Mouse (Mus musculus) midbrain, embryonic 11.5 days (tissue): ENCODE results near the gene Golga5. TPM values are rescaled to one million over a fixed set of nuclear protein-coding genes. Genes with fewer than 3 reads are reported as not detected.
"Not testable (repeated sequence)": the region's sequence is repeated elsewhere in the genome, so short reads cannot be mapped to it uniquely, and the experiment has no call there.

Experiments
- ATAC-seq: fragments of 200-750 bp; cut with Nextera tagmentation; 2 replicates; pipeline ENCODE4 v1.8.0; 2017; ENCODE audit warnings: moderate TSS enrichment, moderate library complexity; ENCODE audit not compliant: low FRiP score
- DNase-seq: peaks from one replicate; pipeline ENCODE4 v3.0.0; 2015; ENCODE audit warnings: low spot score; ENCODE audit errors: missing footprints
- H3K27ac ChIP-seq: fragments of 300-500 bp; sonication (generic); 2 replicates; pipeline ENCODE4 v1.5.1; 2014; ENCODE audit warnings: low read depth, low read length
- H3K27me3 ChIP-seq: fragments of 300-500 bp; sonication (generic); 2 replicates; pipeline ENCODE4 v1.6.1; 2014; ENCODE audit warnings: mild to moderate bottlenecking, low read length, moderate library complexity, mixed read lengths; ENCODE audit not compliant: control insufficient read depth, insufficient read depth
- H3K36me3 ChIP-seq: fragments of 300-500 bp; sonication (generic); 2 replicates; pipeline ENCODE4 v1.6.1; 2014; ENCODE audit warnings: mild to moderate bottlenecking, low read length, moderate library complexity, mixed read lengths; ENCODE audit not compliant: control insufficient read depth, insufficient read depth
- H3K4me1 ChIP-seq: fragments of 300-500 bp; sonication (generic); 2 replicates; pipeline ENCODE4 v1.6.1; 2014; ENCODE audit warnings: low read length; ENCODE audit not compliant: control insufficient read depth, insufficient read depth
- H3K4me2 ChIP-seq: fragments of 300-500 bp; sonication (generic); 2 replicates; pipeline ENCODE4 v1.6.1; 2014; ENCODE audit warnings: mild to moderate bottlenecking, moderate library complexity
- H3K4me3 ChIP-seq: fragments of 300-500 bp; sonication (generic); 2 replicates; pipeline ENCODE4 v1.5.1; 2014; ENCODE audit warnings: low read depth, low read length
- H3K9ac ChIP-seq: fragments of 300-500 bp; sonication (generic); 2 replicates; pipeline ENCODE4 v1.6.1; 2014; ENCODE audit warnings: low read length
- H3K9me3 ChIP-seq: fragments of 300-500 bp; sonication (generic); 2 replicates; pipeline ENCODE4 v1.6.1; 2016; ENCODE audit warnings: low read length; ENCODE audit not compliant: control insufficient read depth
- WGBS: fragments of 180-500 bp; shearing (Covaris S2); extraction: QIAGEN DNeasy Blood & Tissue Kit; methylation state at CpG from one replicate; pipeline ENCODE4 v1.1.7; 2014; 5-methylcytosine and 5-hydroxymethylcytosine counted together
- polyA plus RNA-seq: library from polyadenylated mRNA; unstranded; fragments of >200 nt; fragmentation: Nextera tagmentation; extraction: Ambion mirVana; gene quantifications from 2 replicates; pipeline ENCODE4 v1.2.1, GENCODE M21; 2014

The Golga5 gene
- polyA plus RNA-seq, 1 experiment from 2014 or later = 31.6 TPM

- no peak overlapping the region for H3K4me3 ChIP-seq
- no peaks in the 10 kb centered on the region for H3K36me3 ChIP-seq
- no peaks in the 10 kb centered on the region for H3K9me3 ChIP-seq
- no peak overlapping the region for H3K9ac ChIP-seq
- DNase-seq (no peak), ATAC-seq (no peak)
- H3K27ac ChIP-seq = no peak overlapping the region
- H3K4me2 ChIP-seq = no peak overlapping the region
- H3K4me1 ChIP-seq = no peaks in the 10 kb centered on the region
- 83% methylated on average over 5 of the region's 5 CpGs for WGBS
- no peaks in the 10 kb centered on the region for H3K27me3 ChIP-seq
These were observed 8.9 kb upstream of the Golga5 start for GRCm38 (mm10) chr12:102460014-102460413.

GRCm38 (mm10) chr12:102461177-102461576, 7.8 kb upstream of the Golga5 start:
- DNase-seq = no peak
- Histone ChIP-seq H3K27me3 (no peaks in the 10 kb centered on the region), H3K27ac (no peak overlapping the region), H3K4me3 (no peak overlapping the region), H3K9ac (no peak overlapping the region), H3K4me1 (no peaks in the 10 kb centered on the region), H3K4me2 (no peak overlapping the region), H3K36me3 (no peaks in the 10 kb centered on the region), H3K9me3 (no peaks in the 10 kb centered on the region)
- WGBS = 76% methylated on average over 5 of the region's 5 CpGs
- ATAC-seq = no peak

DNA sequence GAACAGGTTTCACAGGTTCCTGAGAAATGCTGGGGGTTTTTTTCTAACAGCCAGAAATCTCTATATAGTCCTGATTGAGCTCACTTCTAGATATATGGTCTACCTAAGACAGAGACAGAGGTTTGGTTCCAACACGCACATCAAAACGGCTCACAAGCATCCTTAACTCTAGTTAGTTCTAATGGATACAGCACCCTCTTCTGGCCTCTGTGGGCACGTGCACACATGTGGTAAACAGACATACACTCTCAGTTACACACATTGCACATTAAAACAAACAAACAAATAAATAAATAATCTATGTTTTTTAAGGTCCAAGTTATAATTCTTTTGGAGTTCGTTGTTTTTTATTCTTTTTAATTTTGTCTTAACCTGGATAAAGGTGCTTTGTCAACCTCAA, 4.3 kb upstream of the Golga5 start:
- H3K27ac ChIP-seq = no peak overlapping the region
- no peaks in the 10 kb centered on the region for H3K27me3 ChIP-seq
- H3K4me1 ChIP-seq = no peaks in the 10 kb centered on the region
- ATAC-seq = no peak
- H3K9me3 ChIP-seq = no peaks in the 10 kb centered on the region
- no peak for DNase-seq
- H3K4me3 ChIP-seq = no peak overlapping the region
- H3K36me3 ChIP-seq = no peaks in the 10 kb centered on the region
- 65% methylated on average over 4 of the region's 4 CpGs for WGBS
- H3K4me2 ChIP-seq = no peak overlapping the region
- no peak overlapping the region for H3K9ac ChIP-seq

GRCm38 (mm10) chr12:102468136-102468535, 799 bp upstream of the Golga5 start:
- Histone ChIP-seq H3K4me2 (no peak overlapping the region), H3K4me3 (no peak overlapping the region), H3K27ac (no peak overlapping the region), H3K4me1 (peaks cover 2% of the 10 kb centered on the region; the same call in 1 of the 2 replicates), H3K9ac (no peak overlapping the region), H3K36me3 (peaks cover 2% of the 10 kb centered on the region; the same call in 1 of the 2 replicates), H3K9me3 (no peaks in the 10 kb centered on the region), H3K27me3 (no peaks in the 10 kb centered on the region)
- ATAC-seq (no peak), DNase-seq (no peak)
- WGBS = 94% methylated on average over 1 of the region's 1 CpGs

DNA sequence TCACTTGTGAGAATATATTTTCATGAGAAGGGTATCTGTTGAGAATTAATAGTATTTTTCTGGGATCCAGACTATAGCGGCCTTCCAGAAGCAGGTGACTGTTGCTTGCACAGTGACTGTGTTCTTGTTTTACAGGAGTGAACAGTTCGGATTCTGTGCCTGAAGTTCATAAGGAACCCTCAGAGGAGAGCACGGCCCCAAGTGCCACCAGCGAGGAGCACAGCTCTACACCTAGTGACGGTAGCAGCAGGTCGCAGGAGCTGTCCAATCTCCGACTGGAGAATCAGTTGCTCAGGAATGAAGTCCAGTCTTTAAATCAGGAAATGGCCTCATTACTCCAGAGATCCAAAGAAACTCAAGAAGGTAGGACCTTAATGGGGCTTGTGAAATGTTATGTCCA, 5.5 kb downstream of the Golga5 start:
- WGBS = 91% methylated on average over 7 of the region's 7 CpGs
- Histone ChIP-seq H3K36me3 (peaks cover 2% of the 10 kb centered on the region; the same call in 1 of the 2 replicates), H3K9me3 (no peaks in the 10 kb centered on the region), H3K4me1 (peaks cover 2% of the 10 kb centered on the region; the same call in 1 of the 2 replicates), H3K4me3 (no peak overlapping the region), H3K4me2 (no peak overlapping the region), H3K9ac (no peak overlapping the region), H3K27me3 (no peaks in the 10 kb centered on the region), H3K27ac (no peak overlapping the region)
- DNase-seq (no peak), ATAC-seq (no peak)

- H3K4me2 ChIP-seq = no peak overlapping the region
- no peak overlapping the region for H3K27ac ChIP-seq
- H3K4me3 ChIP-seq = no peak overlapping the region
- no peaks in the 10 kb centered on the region for H3K4me1 ChIP-seq
- no peak overlapping the region for H3K9ac ChIP-seq
- H3K36me3 ChIP-seq = peaks cover 6% of the 10 kb centered on the region; the same call in 1 of the 2 replicates
- H3K27me3 ChIP-seq = no peaks in the 10 kb centered on the region
- ATAC-seq (no peak), DNase-seq (no peak)
- 87% methylated on average over 4 of the region's 4 CpGs for WGBS
- H3K9me3 ChIP-seq = no peaks in the 10 kb centered on the region
These were observed 11.5 kb downstream of the Golga5 start for GRCm38 (mm10) chr12:102480481-102480880.

- DNase-seq (no peak), ATAC-seq (no peak)
- 73% methylated on average over 3 of the region's 3 CpGs for WGBS
- Histone ChIP-seq H3K27ac (no peak overlapping the region), H3K4me2 (no peak overlapping the region), H3K27me3 (no peaks in the 10 kb centered on the region), H3K9me3 (no peaks in the 10 kb centered on the region), H3K4me3 (no peak overlapping the region), H3K36me3 (peaks cover 2% of the 10 kb centered on the region; the same call in 1 of the 2 replicates), H3K4me1 (no peaks in the 10 kb centered on the region), H3K9ac (no peak overlapping the region)
These were observed 16.0 kb downstream of the Golga5 start for GRCm38 (mm10) chr12:102484946-102485345.

GRCm38 (mm10) chr12:102491911-102492310, 23.0 kb downstream of the Golga5 start:
- WGBS = 92% methylated on average over 5 of the region's 5 CpGs
- no peaks in the 10 kb centered on the region for H3K27me3 ChIP-seq
- H3K4me3 ChIP-seq = no peak overlapping the region
- no peak overlapping the region for H3K27ac ChIP-seq
- H3K4me2 ChIP-seq = no peak overlapping the region
- no peak for ATAC-seq
- no peaks in the 10 kb centered on the region for H3K9me3 ChIP-seq
- H3K9ac ChIP-seq = no peak overlapping the region
- H3K4me1 ChIP-seq = no peaks in the 10 kb centered on the region
- no peaks in the 10 kb centered on the region for H3K36me3 ChIP-seq
- DNase-seq = no peak

GRCm38 (mm10) chr12:102495754-102496153, 26.8 kb downstream of the Golga5 start:
- WGBS = 84% methylated on average over 6 of the region's 6 CpGs
- not testable (repeated sequence) for H3K27me3 ChIP-seq, H3K9me3 ChIP-seq, H3K36me3 ChIP-seq, H3K4me1 ChIP-seq, DNase-seq, ATAC-seq, H3K4me3 ChIP-seq, H3K27ac ChIP-seq, H3K9ac ChIP-seq, H3K4me2 ChIP-seq

DNA sequence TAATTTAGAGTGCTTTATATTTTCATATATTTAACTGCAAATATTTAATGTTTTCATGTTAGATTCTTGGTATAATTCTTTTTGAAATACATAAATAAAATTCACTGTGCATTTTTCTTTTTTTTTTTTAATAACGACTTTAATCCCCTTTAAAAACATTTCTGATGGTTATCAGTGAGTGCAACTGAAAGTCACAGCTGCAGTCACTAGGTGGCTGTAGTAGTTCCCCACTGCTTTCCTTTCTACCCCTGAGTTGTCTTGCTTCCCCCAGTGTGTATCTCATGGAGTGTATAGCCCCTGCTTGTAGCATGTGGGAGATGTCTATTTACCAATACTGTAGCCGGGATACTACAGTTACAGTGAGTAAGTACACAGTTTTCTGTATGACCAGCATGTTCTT, 29.0 kb downstream of the Golga5 start:
- no peak overlapping the region for H3K9ac ChIP-seq
- DNase-seq (no peak), ATAC-seq (no peak)
- no peaks in the 10 kb centered on the region for H3K27me3 ChIP-seq
- WGBS = 93% methylated on average over 2 of the region's 2 CpGs
- H3K36me3 ChIP-seq = no peaks in the 10 kb centered on the region
- H3K4me2 ChIP-seq = no peak overlapping the region
- no peak overlapping the region for H3K4me3 ChIP-seq
- H3K9me3 ChIP-seq = no peaks in the 10 kb centered on the region
- no peaks in the 10 kb centered on the region for H3K4me1 ChIP-seq
- H3K27ac ChIP-seq = no peak overlapping the region
